Mouse (Mus musculus) heart, embryonic 11.5 days (tissue): ENCODE measurements at regions not wholly inside any gene's neighbourhood (a gene's known extent, or its start where the extent isn't known, plus 50 kb on each side); places are given as distances from the start of the nearest gene placed in this dataset.

Experiments
- ATAC-seq: fragments of 200-750 bp; cut with Nextera tagmentation; replicated peaks from 2 replicates; pipeline ENCODE4 v1.8.0; 2017; ENCODE audit warnings: moderate library complexity; ENCODE audit not compliant: insufficient number of reproducible peaks, low FRiP score, low TSS enrichment
- H3K27ac ChIP-seq: fragments of 300-500 bp; sonication (generic); 2 replicates; pipeline ENCODE4 v1.5.1; 2014; ENCODE audit warnings: mild to moderate bottlenecking, low read depth, low read length
- H3K27me3 ChIP-seq: fragments of 300-500 bp; sonication (generic); 2 replicates; pipeline ENCODE4 v1.6.1; 2014; ENCODE audit warnings: mild to moderate bottlenecking, low read length, mixed read lengths; ENCODE audit not compliant: control insufficient read depth, insufficient read depth
- H3K36me3 ChIP-seq: fragments of 300-500 bp; sonication (generic); 2 replicates; pipeline ENCODE4 v1.6.1; 2014; ENCODE audit warnings: mild to moderate bottlenecking, low read length, moderate library complexity, mixed read lengths; ENCODE audit not compliant: control insufficient read depth, insufficient read depth
- H3K4me1 ChIP-seq: fragments of 300-500 bp; sonication (generic); 2 replicates; pipeline ENCODE4 v1.6.1; 2014; ENCODE audit warnings: low read length; ENCODE audit not compliant: control insufficient read depth, insufficient read depth
- H3K4me2 ChIP-seq: fragments of 300-500 bp; sonication (generic); 2 replicates; pipeline ENCODE4 v1.6.1; 2014; ENCODE audit warnings: mild to moderate bottlenecking, moderate library complexity
- H3K4me3 ChIP-seq: fragments of 300-500 bp; sonication (generic); 2 replicates; pipeline ENCODE4 v1.5.1; 2014; ENCODE audit warnings: low read depth, low read length
- H3K9ac ChIP-seq: fragments of 300-500 bp; sonication (generic); 2 replicates; pipeline ENCODE4 v1.6.1; 2014; ENCODE audit warnings: mild to moderate bottlenecking, low read depth, low read length, moderate library complexity
- H3K9me3 ChIP-seq: fragments of 300-500 bp; sonication (generic); replicated peaks from 2 replicates; pipeline ENCODE4 v1.6.1; 2016; ENCODE audit warnings: low read length; ENCODE audit not compliant: control insufficient read depth
- WGBS: fragments of 180-500 bp; shearing (Covaris S2); extraction: QIAGEN DNeasy Blood & Tissue Kit; methylation state at CpG from one replicate; pipeline ENCODE4 v1.1.7; 2014; ENCODE audit not compliant: insufficient replicate concordance; 5-methylcytosine and 5-hydroxymethylcytosine counted together

DNA sequence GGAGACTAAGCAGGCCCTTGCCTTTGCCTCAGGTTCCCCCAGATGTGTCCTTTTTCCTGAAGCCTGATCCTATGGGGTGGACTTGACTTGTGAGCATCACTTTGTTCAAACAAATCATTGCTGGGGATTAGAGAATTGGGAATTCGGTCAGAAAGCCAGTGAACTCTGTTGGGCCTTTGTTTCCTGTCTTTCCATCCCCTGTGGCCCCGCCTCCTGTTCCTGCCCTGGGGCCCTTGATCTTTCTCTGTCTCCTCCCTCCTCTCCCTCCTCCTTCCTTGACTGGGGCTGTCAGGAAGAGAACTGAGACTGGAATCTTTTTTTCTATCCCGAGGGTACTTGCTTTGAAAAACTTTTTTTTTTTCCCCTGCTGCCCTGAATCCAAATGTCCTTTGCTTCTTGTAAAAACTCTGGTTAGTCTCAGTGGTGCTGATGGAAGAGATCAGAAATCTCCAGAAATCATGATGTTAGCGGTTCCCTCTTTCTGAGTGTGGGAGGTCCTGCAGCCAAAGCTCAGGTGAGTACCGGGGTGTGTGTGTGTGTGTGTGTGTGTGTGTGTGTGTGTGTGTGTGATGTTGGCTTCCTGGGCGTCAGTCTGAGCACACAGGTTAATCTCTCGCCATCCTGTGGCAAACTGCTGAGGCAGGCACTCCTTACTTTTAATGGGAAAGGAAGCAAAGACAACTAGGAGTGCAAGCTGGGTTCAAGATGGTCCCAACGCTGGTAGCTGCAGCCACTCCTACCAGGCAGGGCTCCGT, 118.7 kb downstream of the Ddx11 start:
- Histone ChIP-seq H3K36me3 (no peaks in the 10 kb centered on the region), H3K9me3 (no peaks in the 10 kb centered on the region), H3K27ac (0 out of 2 replicates have a peak overlapping the region, but pooled peaks have one; percentile 46), H3K4me1 (no peaks in the 10 kb centered on the region), H3K4me2 (peak overlapping the region; percentile 22; the same call in 1 of the 2 replicates), H3K27me3 (0 out of 2 replicates have a peak, but pooled peaks cover 3% of the 10 kb centered on the region), H3K9ac (no peak overlapping the region), H3K4me3 (no peak overlapping the region)
- no peak for ATAC-seq
- 24% methylated on average over 9 of the region's 9 CpGs for WGBS

GRCm38 (mm10) chr17:66244183-66244582, 120.9 kb downstream of the Ddx11 start:
- Histone ChIP-seq H3K4me3 (no peak overlapping the region), H3K4me1 (no peaks in the 10 kb centered on the region), H3K27me3 (no peaks in the 10 kb centered on the region), H3K9ac (no peak overlapping the region), H3K9me3 (no peaks in the 10 kb centered on the region), H3K4me2 (no peak overlapping the region), H3K36me3 (no peaks in the 10 kb centered on the region), H3K27ac (no peak overlapping the region)
- ATAC-seq: no peak
- WGBS: 87% methylated on average over 14 of the region's 14 CpGs

DNA sequence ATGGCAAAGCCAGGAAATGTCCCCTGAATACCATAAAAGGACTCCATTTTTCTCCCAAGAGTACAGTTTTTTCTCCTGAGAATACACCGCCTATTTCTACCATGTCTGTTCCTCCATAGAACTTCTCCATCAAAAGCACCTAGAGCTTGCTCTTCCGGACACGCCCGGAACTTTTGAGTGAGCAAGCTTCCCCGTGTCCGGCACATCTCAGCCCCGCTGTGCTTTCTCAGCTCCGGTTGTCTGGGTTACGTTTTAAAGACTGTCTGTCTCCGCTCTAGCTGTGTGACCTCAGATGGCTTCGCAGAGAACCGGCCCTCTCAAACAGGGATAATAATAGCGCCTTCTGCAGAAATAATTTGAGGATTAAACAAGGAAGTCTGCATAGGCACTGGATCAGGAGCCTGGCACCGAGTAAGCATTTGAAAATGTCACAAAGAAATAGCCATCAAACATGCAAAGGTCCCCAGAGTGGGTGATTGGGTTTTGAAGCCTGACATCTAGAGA, 122.8 kb downstream of the Ddx11 start:
- Histone ChIP-seq H3K4me1 (no peaks in the 10 kb centered on the region), H3K27ac (no peak overlapping the region), H3K27me3 (no peaks in the 10 kb centered on the region), H3K4me3 (no peak overlapping the region), H3K9ac (no peak overlapping the region), H3K9me3 (no peaks in the 10 kb centered on the region), H3K36me3 (no peaks in the 10 kb centered on the region), H3K4me2 (no peak overlapping the region)
- 65% methylated on average over 14 of the region's 14 CpGs for whole genome bisulfite sequencing
- ATAC-seq: no peak

DNA sequence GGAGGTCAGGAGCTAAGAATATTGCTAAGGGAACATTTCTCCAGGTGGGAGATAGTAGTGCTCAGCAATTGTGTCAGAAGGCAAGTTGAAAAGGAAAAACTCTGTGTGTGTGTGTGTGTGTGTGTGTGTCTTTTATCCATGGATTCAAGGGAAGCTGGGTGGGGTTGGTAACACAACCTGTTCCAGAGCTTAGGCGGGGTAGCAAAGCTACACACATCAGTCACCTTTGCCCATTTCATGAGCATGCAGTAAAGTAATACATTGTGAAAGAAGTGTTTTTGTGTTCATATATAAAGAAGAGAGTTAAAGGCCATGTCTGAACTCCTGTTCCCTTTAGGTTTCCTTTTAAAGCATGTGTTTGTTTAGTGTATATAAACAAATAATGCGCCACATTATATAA, 128.2 kb downstream of the Ddx11 start:
- Histone ChIP-seq H3K4me3 (no peak overlapping the region), H3K4me2 (no peak overlapping the region), H3K36me3 (no peaks in the 10 kb centered on the region), H3K27ac (no peak overlapping the region), H3K4me1 (no peaks in the 10 kb centered on the region), H3K27me3 (no peaks in the 10 kb centered on the region), H3K9me3 (no peaks in the 10 kb centered on the region), H3K9ac (no peak overlapping the region)
- 86% methylated on average over 2 of the region's 2 CpGs for WGBS
- no peak for ATAC-seq

GRCm38 (mm10) chr17:66252926-66253325, 129.6 kb downstream of the Ddx11 start:
- Histone ChIP-seq H3K9me3 (no peaks in the 10 kb centered on the region), H3K27ac (no peak overlapping the region), H3K4me2 (no peak overlapping the region), H3K27me3 (no peaks in the 10 kb centered on the region), H3K9ac (no peak overlapping the region), H3K36me3 (no peaks in the 10 kb centered on the region), H3K4me1 (no peaks in the 10 kb centered on the region), H3K4me3 (no peak overlapping the region)
- 82% methylated on average over 6 of the region's 6 CpGs for WGBS
- ATAC-seq: no peak

DNA sequence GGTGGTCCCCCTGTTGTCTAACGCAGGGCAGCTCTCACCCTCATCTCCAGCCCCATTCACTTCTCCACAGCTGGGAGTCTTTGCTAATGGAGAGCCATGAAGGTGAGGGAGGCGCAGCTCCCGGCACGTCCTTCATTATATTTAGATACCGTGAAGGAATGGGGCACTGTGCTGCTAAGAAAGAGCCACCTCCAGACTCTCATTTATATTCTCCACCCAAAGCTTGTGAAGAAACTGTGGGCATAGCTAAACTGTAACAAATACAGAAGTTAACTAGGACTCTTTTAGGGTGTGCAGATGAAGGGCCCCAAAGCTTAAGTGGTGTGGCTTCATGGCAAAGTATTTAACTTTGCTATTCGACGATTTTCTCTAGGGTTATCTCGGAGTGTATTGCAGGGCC, 136.4 kb downstream of the Ddx11 start:
- 75% methylated on average over 8 of the region's 8 CpGs for WGBS
- no peak overlapping the region for H3K9ac ChIP-seq
- no peak overlapping the region for H3K27ac ChIP-seq
- no peaks in the 10 kb centered on the region for H3K36me3 ChIP-seq
- H3K4me3 ChIP-seq: no peak overlapping the region
- no peaks in the 10 kb centered on the region for H3K9me3 ChIP-seq
- no peaks in the 10 kb centered on the region for H3K27me3 ChIP-seq
- no peak overlapping the region for H3K4me2 ChIP-seq
- no peak for ATAC-seq
- H3K4me1 ChIP-seq: no peaks in the 10 kb centered on the region

DNA sequence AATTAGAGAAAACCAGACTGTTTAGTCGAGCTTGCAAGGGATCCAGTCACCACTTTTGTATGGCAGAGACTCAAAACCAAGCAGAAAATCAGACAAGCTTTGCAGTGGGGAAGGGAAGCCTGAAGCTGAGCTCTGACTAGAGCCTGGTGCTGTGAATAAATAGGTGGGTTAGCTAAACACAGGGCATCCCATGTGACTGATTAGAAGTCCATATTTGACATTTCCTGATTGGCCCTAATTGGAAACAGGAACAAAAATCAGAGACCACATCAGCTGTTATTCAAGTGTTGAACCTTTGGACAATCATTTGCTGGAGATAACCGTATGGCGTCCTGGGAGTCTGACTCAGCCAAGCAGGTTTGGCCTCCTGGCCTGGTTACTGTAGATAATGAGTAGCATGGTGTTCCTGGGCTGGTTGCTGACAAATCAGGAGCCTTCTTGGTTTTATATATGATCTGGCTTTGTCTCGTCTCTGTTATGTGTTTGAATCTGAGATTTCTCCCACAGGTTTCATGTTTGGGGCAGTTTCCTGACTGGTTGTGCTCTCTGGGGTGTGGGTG, 139.4 kb downstream of the Ddx11 start:
- H3K27me3 ChIP-seq: no peaks in the 10 kb centered on the region
- H3K9ac ChIP-seq: no peak overlapping the region
- H3K4me1 ChIP-seq: no peaks in the 10 kb centered on the region
- WGBS: 55% methylated on average over 4 of the region's 4 CpGs
- ATAC-seq: no peak
- H3K4me2 ChIP-seq: no peak overlapping the region
- no peak overlapping the region for H3K4me3 ChIP-seq
- no peak overlapping the region for H3K27ac ChIP-seq
- no peaks in the 10 kb centered on the region for H3K36me3 ChIP-seq
- no peaks in the 10 kb centered on the region for H3K9me3 ChIP-seq

GRCm38 (mm10) chr17:66263405-66263804, 140.1 kb downstream of the Ddx11 start:
- H3K27me3 ChIP-seq: no peaks in the 10 kb centered on the region
- H3K27ac ChIP-seq: no peak overlapping the region
- H3K4me2 ChIP-seq: no peak overlapping the region
- 76% methylated on average over 4 of the region's 4 CpGs for WGBS
- no peak overlapping the region for H3K9ac ChIP-seq
- H3K4me3 ChIP-seq: no peak overlapping the region
- H3K36me3 ChIP-seq: no peaks in the 10 kb centered on the region
- ATAC-seq: no peak
- no peaks in the 10 kb centered on the region for H3K9me3 ChIP-seq
- H3K4me1 ChIP-seq: no peaks in the 10 kb centered on the region

- H3K9ac ChIP-seq: no peak overlapping the region
- no peaks in the 10 kb centered on the region for H3K36me3 ChIP-seq
- ATAC-seq: no peak
- no peaks in the 10 kb centered on the region for H3K27me3 ChIP-seq
- no peak overlapping the region for H3K4me3 ChIP-seq
- WGBS: 74% methylated on average over 5 of the region's 5 CpGs
- H3K9me3 ChIP-seq: no peaks in the 10 kb centered on the region
- H3K27ac ChIP-seq: no peak overlapping the region
- no peaks in the 10 kb centered on the region for H3K4me1 ChIP-seq
- no peak overlapping the region for H3K4me2 ChIP-seq
Measured at GRCm38 (mm10) chr17:66266803-66267202, 143.5 kb downstream of the Ddx11 start.
